Mouse (Mus musculus): ENCODE results near the gene Plin4. TPM values are rescaled to one million over a fixed set of nuclear protein-coding genes. Genes with fewer than 3 reads are reported as not detected.

Gene Plin4
- total and polyA plus RNA-seq, 2 experiments = 2.1 to 2.8 TPM

DNA sequence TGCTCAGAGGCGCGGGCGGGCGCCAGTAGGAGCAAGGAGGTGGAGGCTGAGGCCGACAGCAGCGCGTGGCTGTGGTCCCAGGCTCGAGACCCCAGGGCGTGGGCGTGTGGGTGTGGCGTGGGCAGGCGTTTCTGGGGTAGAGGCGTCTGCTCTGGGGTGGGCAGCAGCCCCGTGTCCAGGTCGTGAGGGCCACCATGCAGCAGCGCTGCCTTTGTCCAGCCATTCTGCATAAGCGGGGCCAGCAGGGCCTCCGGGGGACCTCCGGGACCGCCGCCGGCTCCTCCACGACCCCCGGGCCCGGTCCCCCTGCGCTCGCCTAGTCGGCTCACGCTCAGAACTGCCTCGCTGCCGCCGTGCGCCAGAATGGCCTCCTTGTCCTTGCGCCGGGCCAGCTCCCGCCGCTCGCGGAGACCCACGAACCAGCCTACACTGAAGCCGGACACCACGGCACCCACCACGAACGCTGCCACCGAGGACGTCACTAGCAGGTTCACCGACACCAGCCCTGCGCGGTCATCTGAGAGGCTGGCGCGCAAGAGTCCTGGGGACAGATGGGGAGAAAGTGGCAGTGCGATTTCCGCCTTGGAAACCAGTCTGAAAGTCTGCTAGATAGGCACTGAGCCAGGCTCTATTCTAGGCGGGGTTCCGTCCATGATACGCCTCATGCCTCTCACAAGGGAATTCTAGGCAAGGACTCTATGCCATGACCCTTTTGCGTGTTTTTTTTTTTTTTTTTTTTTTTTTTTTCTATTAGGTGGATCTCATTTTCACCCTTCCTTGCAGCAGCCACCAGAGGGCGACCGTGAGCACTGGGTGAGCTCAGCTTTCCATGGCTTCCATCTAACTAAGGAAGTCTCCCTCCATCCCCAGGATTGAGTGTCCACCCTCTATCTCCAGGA lies 15.0 kb upstream of the Plin4 start:
- TF ChIP-seq POLR2A (IDR thresholded peaks at IDR 0.05; ENCODE audit: extremely low read depth, insufficient read depth, low read length) = peak; percentile 72; the same call in 1 of the 2 replicates
- peak; percentile 88 for TF ChIP-seq CTCF (IDR thresholded peaks at IDR 0.05; ENCODE audit: low read depth, low read length)
- H3K27me3 ChIP-seq (ENCODE audit: control insufficient read depth, insufficient read depth, low read length) = no peaks in the 10 kb centered on the region
- no peaks in the 10 kb centered on the region for H3K36me3 ChIP-seq (ENCODE audit: control insufficient read depth, insufficient read depth, low read length)
- peaks cover 7% of the 10 kb centered on the region for H3K4me1 ChIP-seq (ENCODE audit: control insufficient read depth, insufficient read depth, low read length)
- DNase-seq (ENCODE audit: extremely low read depth, low read depth, low spot score) = peak; percentile 91
- 23% methylated on average over 59 of the region's 59 CpGs for WGBS
- H3K27ac ChIP-seq (replicated peaks; ENCODE audit: insufficient read depth, low read depth, low read length) = peak overlapping the region; percentile 92
- peak overlapping the region; percentile 94 for H3K9ac ChIP-seq (ENCODE audit: low read depth, low read length)
- peaks cover 10% of the 10 kb centered on the region; the same call in 1 of the 2 replicates for H3K79me2 ChIP-seq (ENCODE audit: control insufficient read depth, insufficient read depth, low read length)
- peak overlapping the region; percentile 57 for H3K4me3 ChIP-seq (ENCODE audit: insufficient read depth, low read depth, low read length)

GRCm38 (mm10) chr17:56123681-56124340 lies 14.2 kb upstream of the Plin4 start:
- Histone ChIP-seq H3K4me1 (ENCODE audit: control insufficient read depth, insufficient read depth, low read length) (peaks cover 13% of the 10 kb centered on the region), H3K36me3 (ENCODE audit: control insufficient read depth, insufficient read depth, low read length) (no peaks in the 10 kb centered on the region), H3K4me3 (ENCODE audit: insufficient read depth, low read depth, low read length) (peak overlapping the region; percentile 57), H3K79me2 (ENCODE audit: control insufficient read depth, insufficient read depth, low read length) (peaks cover 10% of the 10 kb centered on the region; the same call in 1 of the 2 replicates), H3K27me3 (ENCODE audit: control insufficient read depth, insufficient read depth, low read length) (no peaks in the 10 kb centered on the region), H3K9ac (ENCODE audit: low read depth, low read length) (peak overlapping the region; percentile 94), H3K27ac (replicated peaks; ENCODE audit: insufficient read depth, low read depth, low read length) (peak overlapping the region; percentile 92)
- TF ChIP-seq CTCF (IDR thresholded peaks at IDR 0.05; ENCODE audit: low read depth, low read length) = no peak
- TF ChIP-seq POLR2A (IDR thresholded peaks at IDR 0.05; ENCODE audit: extremely low read depth, insufficient read depth, low read length) = no peak
- 28% methylated on average over 59 of the region's 59 CpGs for WGBS
- no peak for DNase-seq (ENCODE audit: extremely low read depth, low read depth, low spot score)

GRCm38 (mm10) chr17:56123161-56123560 lies 13.6 kb upstream of the Plin4 start:
- no peaks in the 10 kb centered on the region for H3K27me3 ChIP-seq (ENCODE audit: control insufficient read depth, insufficient read depth, low read length)
- no peak for DNase-seq (ENCODE audit: extremely low read depth, low read depth, low spot score)

GRCm38 (mm10) chr17:56121826-56122225 lies 12.2 kb upstream of the Plin4 start, which contains the start of gene Lrg1:
Lrg1 (minus strand) TSS chr17:56122001.
- Histone ChIP-seq H3K79me2 (ENCODE audit: control insufficient read depth, insufficient read depth, low read length) (peaks cover 10% of the 10 kb centered on the region; the same call in 1 of the 2 replicates), H3K27me3 (ENCODE audit: control insufficient read depth, insufficient read depth, low read length) (no peaks in the 10 kb centered on the region), H3K4me3 (ENCODE audit: insufficient read depth, low read depth, low read length) (peak within 1 kb of the TSS; percentile 86), H3K27ac (replicated peaks; ENCODE audit: insufficient read depth, low read depth, low read length) (peak within 1 kb of the TSS; percentile 95), H3K9ac (ENCODE audit: low read depth, low read length) (peak within 1 kb of the TSS; percentile 92), H3K36me3 (ENCODE audit: control insufficient read depth, insufficient read depth, low read length) (no peaks in the 10 kb centered on the region), H3K4me1 (ENCODE audit: control insufficient read depth, insufficient read depth, low read length) (peaks cover 13% of the 10 kb centered on the region)
- TF ChIP-seq POLR2A (IDR thresholded peaks at IDR 0.05; ENCODE audit: extremely low read depth, insufficient read depth, low read length) = no peak
- no peak for TF ChIP-seq CTCF (IDR thresholded peaks at IDR 0.05; ENCODE audit: low read depth, low read length)
- WGBS = 8% methylated on average over 2 of the region's 2 CpGs
- peak; percentile 84 for DNase-seq (ENCODE audit: extremely low read depth, low read depth, low spot score)

More at GRCm38 (mm10) chr17:56123161-56123560, 13.6 kb upstream of the Plin4 start:
- peak overlapping the region; percentile 50 for H3K27ac ChIP-seq (replicated peaks; ENCODE audit: insufficient read depth, low read depth, low read length)
- peak overlapping the region; percentile 40 for H3K4me3 ChIP-seq (ENCODE audit: insufficient read depth, low read depth, low read length)
- H3K9ac ChIP-seq (ENCODE audit: low read depth, low read length) = peak overlapping the region; percentile 45
- H3K36me3 ChIP-seq (ENCODE audit: control insufficient read depth, insufficient read depth, low read length) = no peaks in the 10 kb centered on the region
- H3K79me2 ChIP-seq (ENCODE audit: control insufficient read depth, insufficient read depth, low read length) = peaks cover 10% of the 10 kb centered on the region; the same call in 1 of the 2 replicates
- WGBS = 81% methylated on average over 12 of the region's 12 CpGs
- no peak for TF ChIP-seq CTCF (IDR thresholded peaks at IDR 0.05; ENCODE audit: low read depth, low read length)
- no peak for TF ChIP-seq POLR2A (IDR thresholded peaks at IDR 0.05; ENCODE audit: extremely low read depth, insufficient read depth, low read length)
- H3K4me1 ChIP-seq (ENCODE audit: control insufficient read depth, insufficient read depth, low read length) = peaks cover 13% of the 10 kb centered on the region

DNA sequence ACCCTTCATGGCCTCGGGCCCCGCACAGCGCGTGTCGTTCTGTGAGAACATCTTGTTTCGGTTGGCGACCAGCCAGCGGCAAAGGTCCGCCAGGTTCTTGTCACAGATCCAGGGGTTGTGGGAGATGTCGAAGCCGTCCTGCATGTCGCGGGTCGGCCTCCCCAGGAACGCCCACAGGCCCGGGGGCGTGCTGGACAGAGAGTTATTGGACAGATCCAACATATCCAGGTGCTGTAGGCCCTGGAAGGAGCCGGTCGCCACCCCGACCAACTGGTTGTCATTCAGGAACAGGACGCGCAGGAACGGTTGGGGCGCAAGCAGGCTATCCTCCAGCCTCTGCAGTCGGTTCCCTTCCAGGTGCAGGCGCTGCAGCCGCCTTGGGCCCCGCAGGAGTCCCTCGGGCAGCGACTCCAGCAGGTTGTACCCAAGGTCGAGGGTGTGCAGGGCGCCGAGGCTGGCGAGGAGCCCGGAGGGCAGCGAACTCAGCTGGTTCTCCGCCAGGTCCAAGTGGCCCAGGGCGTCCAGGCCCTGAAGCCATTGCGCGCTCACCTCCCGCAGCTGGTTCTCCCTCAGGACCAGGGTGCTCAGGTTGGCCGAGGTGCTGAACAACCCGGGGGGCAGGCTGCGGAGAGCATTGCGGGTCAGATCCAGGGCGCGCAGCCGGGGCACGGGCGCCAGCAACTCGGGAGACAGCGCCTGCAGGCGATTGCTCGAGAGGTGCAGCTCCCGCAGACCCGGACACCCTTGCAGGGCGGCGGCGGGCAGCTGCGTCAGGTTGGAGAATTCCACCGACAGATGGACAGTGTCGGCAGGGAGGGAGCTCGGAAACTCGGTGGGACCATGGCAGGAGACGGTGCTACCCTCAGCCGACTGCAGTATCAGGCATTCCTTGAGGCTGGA lies 10.6 kb upstream of the Plin4 start:
- Histone ChIP-seq H3K79me2 (ENCODE audit: control insufficient read depth, insufficient read depth, low read length) (peaks cover 10% of the 10 kb centered on the region; the same call in 1 of the 2 replicates), H3K4me1 (ENCODE audit: control insufficient read depth, insufficient read depth, low read length) (peaks cover 21% of the 10 kb centered on the region), H3K27ac (replicated peaks; ENCODE audit: insufficient read depth, low read depth, low read length) (peak overlapping the region; percentile 95), H3K9ac (ENCODE audit: low read depth, low read length) (peak overlapping the region; percentile 92), H3K27me3 (ENCODE audit: control insufficient read depth, insufficient read depth, low read length) (no peaks in the 10 kb centered on the region), H3K36me3 (ENCODE audit: control insufficient read depth, insufficient read depth, low read length) (no peaks in the 10 kb centered on the region), H3K4me3 (ENCODE audit: insufficient read depth, low read depth, low read length) (peak overlapping the region; percentile 86)
- WGBS = 3% methylated on average over 66 of the region's 66 CpGs
- peak; percentile 35; the same call in 1 of the 2 replicates for TF ChIP-seq POLR2A (IDR thresholded peaks at IDR 0.05; ENCODE audit: extremely low read depth, insufficient read depth, low read length)
- no peak for TF ChIP-seq CTCF (IDR thresholded peaks at IDR 0.05; ENCODE audit: low read depth, low read length)
- peak; percentile 84 for DNase-seq (ENCODE audit: extremely low read depth, low read depth, low spot score)

Data from liver, adult 2 months (tissue).